Mouse (Mus musculus) liver (tissue): ENCODE results near the gene Acot6.

Experiments used
- DNase-seq: peaks from one replicate; pipeline ENCODE4 v3.0.0-alpha.2; 2020; ENCODE audit warnings: mixed read lengths

Gene Acot6

GRCm38 (mm10) chr12:84154786-84155522 is 54.5 kb downstream of the Acot6 start:
- DNase-seq, result no peak

- no peak for DNase-seq
Measured at GRCm38 (mm10) chr12:84155523-84155871, 55.0 kb downstream of the Acot6 start.

GRCm38 (mm10) chr12:84156210-84156609 is 55.8 kb downstream of the Acot6 start:
- no peak for DNase-seq

- no peak for DNase-seq
Measured at GRCm38 (mm10) chr12:84158156-84158555, 57.7 kb downstream of the Acot6 start.

GRCm38 (mm10) chr12:84160491-84160890 is 60.0 kb downstream of the Acot6 start:
- no peak for DNase-seq
